Mouse (Mus musculus) liver, embryonic 16.5 days (tissue): ENCODE results near the gene Eci3. TPM values are rescaled to one million over a fixed set of nuclear protein-coding genes. Genes with fewer than 3 reads are reported as not detected.
A peak's percentile ranks its signal among the peaks of the same experiment; 100 is the strongest.
"Not testable (repeated sequence)": the region's sequence is repeated elsewhere in the genome, so short reads cannot be mapped to it uniquely, and the experiment has no call there.

ENCODE experiments used
- ATAC-seq: fragments of 200-750 bp; cut with Nextera tagmentation; 2 replicates; pipeline ENCODE4 v1.8.0; 2017; ENCODE audit warnings: low read depth, mild to moderate bottlenecking, moderate number of reproducible peaks, moderate library complexity
- H3K27ac ChIP-seq: fragments of 300-500 bp; sonication (generic); 2 replicates; pipeline ENCODE4 v1.5.1; 2014; ENCODE audit warnings: mild to moderate bottlenecking, low read length
- H3K27me3 ChIP-seq: fragments of 300-500 bp; sonication (generic); 2 replicates; pipeline ENCODE4 v1.6.1; 2014; ENCODE audit warnings: low read depth, low read length, mixed read lengths; ENCODE audit not compliant: control insufficient read depth, insufficient read depth
- H3K36me3 ChIP-seq: fragments of 300-500 bp; sonication (generic); 2 replicates; pipeline ENCODE4 v1.6.1; 2014; ENCODE audit warnings: mild to moderate bottlenecking; ENCODE audit not compliant: control insufficient read depth, insufficient read depth
- H3K4me1 ChIP-seq: fragments of 300-500 bp; sonication (generic); 2 replicates; pipeline ENCODE4 v1.6.1; 2014; ENCODE audit warnings: low read depth, low read length, mixed read lengths; ENCODE audit not compliant: control insufficient read depth
- H3K4me2 ChIP-seq: fragments of 300-500 bp; sonication (generic); 2 replicates; pipeline ENCODE4 v1.6.1; 2014; ENCODE audit warnings: low read depth, low read length, mixed read lengths
- H3K4me3 ChIP-seq: fragments of 300-500 bp; sonication (generic); 2 replicates; pipeline ENCODE4 v1.5.1; 2014; ENCODE audit warnings: low read depth, mild to moderate bottlenecking, low read length
- H3K9ac ChIP-seq: fragments of 300-500 bp; sonication (generic); 2 replicates; pipeline ENCODE4 v1.6.1; 2014; ENCODE audit warnings: low read depth, low read length
- H3K9me3 ChIP-seq: fragments of 300-500 bp; sonication (generic); replicated peaks from 2 replicates; pipeline ENCODE4 v1.6.1; 2016; ENCODE audit warnings: low read length; ENCODE audit not compliant: control insufficient read depth
- WGBS: fragments of 180-500 bp; shearing (Covaris S2); extraction: QIAGEN DNeasy Blood & Tissue Kit; methylation state at CpG from one replicate; pipeline ENCODE4 v1.1.7; 2014; ENCODE audit not compliant: insufficient replicate concordance; 5-methylcytosine and 5-hydroxymethylcytosine counted together
- polyA plus RNA-seq: library from polyadenylated mRNA; unstranded; fragments of >200 nt; fragmentation: Nextera tagmentation; extraction: Ambion mirVana; gene quantifications from 2 replicates; pipeline ENCODE4 v1.2.1, GENCODE M21; 2015

Gene Eci3
- polyA plus RNA-seq, 1 experiment from 2014 or later: 0.06 TPM

GRCm38 (mm10) chr13:34958158-34958557 lies 5.5 kb downstream of the Eci3 start:
- WGBS: 55% methylated on average over 3 of the region's 3 CpGs
- H3K36me3 ChIP-seq, H3K4me1 ChIP-seq, H3K27ac ChIP-seq, H3K4me3 ChIP-seq, ATAC-seq, H3K9me3 ChIP-seq, H3K4me2 ChIP-seq, H3K9ac ChIP-seq, H3K27me3 ChIP-seq: not testable (repeated sequence)

GRCm38 (mm10) chr13:34956901-34957300 lies 6.7 kb downstream of the Eci3 start:
- no peaks in the 10 kb centered on the region for H3K9me3 ChIP-seq
- H3K27ac ChIP-seq: no peak overlapping the region
- no peaks in the 10 kb centered on the region for H3K36me3 ChIP-seq
- H3K4me3 ChIP-seq: no peak overlapping the region
- no peak overlapping the region for H3K9ac ChIP-seq
- ATAC-seq: no peak
- 65% methylated on average over 4 of the region's 4 CpGs for WGBS
- H3K27me3 ChIP-seq: no peaks in the 10 kb centered on the region
- no peaks in the 10 kb centered on the region; the same call in 1 of the 2 replicates for H3K4me1 ChIP-seq
- no peak overlapping the region for H3K4me2 ChIP-seq

- H3K4me3 ChIP-seq, H3K4me1 ChIP-seq, H3K27me3 ChIP-seq, H3K4me2 ChIP-seq, H3K9me3 ChIP-seq, H3K36me3 ChIP-seq, ATAC-seq, H3K27ac ChIP-seq, H3K9ac ChIP-seq: not testable (repeated sequence)
- WGBS: 30% methylated on average over 2 of the region's 2 CpGs
Measured at GRCm38 (mm10) chr13:34951437-34951836, 12.2 kb downstream of the Eci3 start.

GRCm38 (mm10) chr13:34942370-34942769 lies 21.2 kb downstream of the Eci3 start:
- no peaks in the 10 kb centered on the region for H3K4me1 ChIP-seq
- no peaks in the 10 kb centered on the region for H3K36me3 ChIP-seq
- no peak overlapping the region for H3K4me3 ChIP-seq
- H3K9me3 ChIP-seq: no peaks in the 10 kb centered on the region
- H3K4me2 ChIP-seq: no peak overlapping the region
- H3K27me3 ChIP-seq: no peaks in the 10 kb centered on the region
- no peak overlapping the region for H3K9ac ChIP-seq
- no peak for ATAC-seq
- H3K27ac ChIP-seq: no peak overlapping the region

- no peak overlapping the region for H3K4me2 ChIP-seq
- ATAC-seq: no peak
- H3K9me3 ChIP-seq: no peaks in the 10 kb centered on the region
- no peak overlapping the region for H3K27ac ChIP-seq
- no peaks in the 10 kb centered on the region for H3K27me3 ChIP-seq
- H3K9ac ChIP-seq: no peak overlapping the region
- H3K36me3 ChIP-seq: no peaks in the 10 kb centered on the region
- no peaks in the 10 kb centered on the region for H3K4me1 ChIP-seq
- WGBS: 62% methylated on average over 10 of the region's 10 CpGs
- no peak overlapping the region for H3K4me3 ChIP-seq
Measured at GRCm38 (mm10) chr13:34934931-34935644, 28.5 kb downstream of the Eci3 start.

- WGBS: 55% methylated on average over 4 of the region's 4 CpGs
- Histone ChIP-seq H3K4me3 (no peak within 1 kb of the TSS), H3K27ac (no peak within 1 kb of the TSS), H3K36me3 (no peaks in the 10 kb centered on the region), H3K27me3 (no peaks in the 10 kb centered on the region), H3K4me1 (no peaks in the 10 kb centered on the region), H3K4me2 (no peak within 1 kb of the TSS), H3K9ac (no peak within 1 kb of the TSS), H3K9me3 (no peaks in the 10 kb centered on the region)
- no peak for ATAC-seq
Measured at GRCm38 (mm10) chr13:34924210-34924609, 39.4 kb downstream of the Eci3 start, which contains the start of the genes Fam217a and 4933417A18Rik. Fam217a (minus strand) TSS chr13:34924310. 4933417A18Rik (plus strand) TSS chr13:34924409.

- H3K9ac ChIP-seq: no peak overlapping the region
- 32% methylated on average over 37 of the region's 37 CpGs for WGBS
- H3K27ac ChIP-seq: no peak overlapping the region
- peak overlapping the region; percentile 34 for H3K4me3 ChIP-seq
- H3K27me3 ChIP-seq: 0 out of 2 replicates have a peak, but pooled peaks cover 2% of the 10 kb centered on the region
- H3K9me3 ChIP-seq: no peaks in the 10 kb centered on the region
- no peaks in the 10 kb centered on the region for H3K36me3 ChIP-seq
- H3K4me2 ChIP-seq: peak overlapping the region; percentile 47
- H3K4me1 ChIP-seq: no peaks in the 10 kb centered on the region
- no peak for ATAC-seq
Measured at GRCm38 (mm10) chr13:34916520-34917167, 47.0 kb downstream of the Eci3 start.

GRCm38 (mm10) chr13:34914614-34915013 lies 49.0 kb downstream of the Eci3 start:
- no peak for ATAC-seq
- Histone ChIP-seq H3K4me1 (no peaks in the 10 kb centered on the region), H3K27ac (no peak overlapping the region), H3K4me2 (no peak overlapping the region), H3K9me3 (no peaks in the 10 kb centered on the region), H3K4me3 (no peak overlapping the region), H3K9ac (no peak overlapping the region), H3K36me3 (no peaks in the 10 kb centered on the region), H3K27me3 (0 out of 2 replicates have a peak, but pooled peaks cover 2% of the 10 kb centered on the region)
- WGBS: 32% methylated on average over 9 of the region's 9 CpGs
